Mouse (Mus musculus): ENCODE measurements around the gene Tnfaip8l1.

DNA sequence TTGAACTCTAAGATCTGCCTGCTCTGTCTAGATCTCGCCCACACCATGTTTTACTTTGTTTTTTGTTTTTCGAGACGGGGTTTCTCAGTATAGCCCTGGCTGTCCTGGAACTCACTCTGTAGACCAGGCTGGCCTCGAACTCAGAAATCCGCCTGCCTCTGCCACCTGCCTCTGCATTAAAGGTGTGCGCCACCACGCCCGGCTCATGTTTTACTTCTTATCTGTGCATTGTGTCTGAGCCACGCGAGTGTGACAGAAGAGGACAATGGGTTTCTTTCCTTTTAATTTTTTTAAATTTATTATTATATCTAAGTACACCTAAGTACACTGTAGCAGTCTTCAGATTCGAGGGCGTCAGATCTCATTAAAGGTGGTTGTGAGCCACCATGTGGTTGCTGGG, 57.0 kb downstream of the Tnfaip8l1 start:
- TF ChIP-seq POLR2A (IDR thresholded peaks at IDR 0.05; ENCODE audit: low read depth, low read length) (no peak), CTCF (IDR thresholded peaks at IDR 0.05; ENCODE audit: borderline replicate concordance, insufficient read depth, low read length) (no peak)

Measured in embryonic fibroblast, embryonic 13.5 days (primary cell).